Mouse (Mus musculus) left cerebral cortex, adult 2 months (tissue): ENCODE data around the gene Tmem268. TPM values are rescaled to one million over a fixed set of nuclear protein-coding genes. Genes with fewer than 3 reads are reported as not detected.
A peak's percentile ranks its signal among the peaks of the same experiment; 100 is the strongest.

Experiments used
- DNase-seq, 2 experiments: peaks; one replicate each; pipeline ENCODE4 v3.0.0; 2021 to 2022; ENCODE audit warnings: low spot score in 2 of 2, mixed read lengths in 1 of 2; ENCODE audit errors: extremely low spot score in 1 of 2
- H3K27ac ChIP-seq: fragments of 200-600 bp; 2 replicates; pipeline ENCODE4 v1.8.1; 2022
- H3K4me3 ChIP-seq: fragments of 200-600 bp; 2 replicates; pipeline ENCODE4 v1.8.1; 2022
- CTCF ChIP-seq: fragments of 200-600 bp; IDR thresholded peaks from 2 replicates; pipeline ENCODE4 v1.8.1; 2022; ENCODE audit warnings: antibody characterized with exemption, mild to moderate bottlenecking, moderate library complexity
- intact Hi-C: fragments of 180-260 bp; cut with DNase I; formaldehyde crosslinking; loops from one replicate; pipeline ENCODE4 v1.15.1; 2025
- total RNA-seq, 2 experiments: library from RNA; stranded (reverse); gene quantifications; 2 replicates each; pipeline ENCODE4 v1.2.3; 2021

The Tmem268 gene
- total RNA-seq, 2 experiments from 2014 or later, result 10.2 to 11.3 TPM

DNA sequence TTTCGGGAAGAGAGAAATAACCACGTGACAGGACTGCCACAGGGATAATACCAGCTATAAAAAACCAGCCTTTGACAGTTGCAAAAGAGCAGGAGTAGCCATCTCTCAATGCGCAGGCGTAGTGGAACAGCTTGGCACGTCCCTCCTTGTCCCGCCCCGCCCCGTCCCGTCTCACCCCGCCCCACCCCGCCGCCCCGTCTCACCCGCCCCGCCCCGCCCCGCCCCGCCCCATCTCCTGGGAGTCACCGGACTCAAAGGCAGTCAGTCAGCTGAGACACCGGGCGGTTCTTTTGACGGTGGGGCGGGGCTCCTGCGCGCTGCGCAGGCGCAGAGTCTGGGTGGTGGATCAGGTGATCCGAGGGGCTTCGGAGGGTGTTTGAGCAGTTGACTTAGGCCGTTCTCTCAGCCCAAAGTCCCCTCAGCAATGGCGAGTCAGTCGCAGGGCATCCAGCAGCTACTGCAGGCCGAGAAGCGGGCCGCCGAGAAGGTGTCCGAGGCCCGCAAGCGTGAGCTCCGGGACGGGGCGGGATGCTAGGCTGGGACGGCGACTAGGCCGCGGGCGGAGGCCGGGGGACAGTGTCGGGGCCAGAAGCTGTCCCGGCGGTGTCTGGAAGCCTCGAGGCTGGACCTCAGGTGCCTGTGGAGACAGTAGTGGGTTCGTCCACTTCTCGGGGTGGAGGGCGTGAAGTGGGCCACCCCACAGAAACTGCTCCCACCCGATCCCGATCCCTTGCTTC lies 13.9 kb upstream of the Tmem268 start, which contains the start of gene Atp6v1g1:
Gene Atp6v1g1, plus strand, starts transcription at position 279 of the 737 bp plus-strand sequence.
- DNase-seq, result peak; percentile 93 to 94
- Histone ChIP-seq H3K4me3 (peak within 1 kb of the TSS; percentile 69), H3K27ac (peak within 1 kb of the TSS; percentile 91)
- no peak for TF ChIP-seq CTCF
- intact Hi-C loops, result loop anchor here (5.0 kb wide), 1 partner anchor 52 kb away; no protein-coding TSS in a partner anchor

- TF ChIP-seq CTCF, result no peak
- DNase-seq, result no peak
- H3K27ac ChIP-seq, result peak overlapping the region; percentile 91
- intact Hi-C loops, result loop anchor here (5.0 kb wide), 1 partner anchor 53 kb away; no protein-coding TSS in a partner anchor
- H3K4me3 ChIP-seq, result peak overlapping the region; percentile 69
These were observed 13.2 kb upstream of the Tmem268 start for GRCm38 (mm10) chr4:63545231-63545958.

DNA sequence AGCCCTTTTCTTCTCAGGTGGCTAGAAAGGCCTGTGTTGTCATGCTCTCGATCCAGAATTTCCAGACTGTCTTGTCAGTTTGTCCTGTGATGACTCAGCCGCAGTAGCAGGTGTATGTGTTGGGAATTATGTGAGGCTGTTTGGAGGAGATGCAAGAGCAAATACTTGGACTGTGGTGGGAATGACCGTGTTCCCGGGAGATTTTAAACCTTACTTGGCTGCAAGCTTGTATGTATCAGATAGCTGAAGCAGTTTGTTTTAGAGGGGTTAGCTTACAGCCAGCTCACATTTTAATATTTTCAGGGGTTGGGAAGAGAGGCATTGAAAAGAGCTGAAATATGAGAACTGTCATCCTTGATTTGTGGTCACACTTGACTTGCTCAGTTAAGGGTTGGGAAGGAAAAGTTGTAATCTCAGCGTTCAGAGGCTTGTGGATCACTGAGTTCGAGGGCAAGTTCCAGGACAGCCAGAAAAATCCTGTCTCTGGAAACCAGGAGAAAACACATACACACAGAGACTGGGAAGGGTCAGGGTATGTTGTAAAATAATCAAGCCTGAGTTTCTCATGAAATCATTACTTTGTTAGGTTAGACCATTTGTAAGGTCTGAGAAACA lies 12.0 kb upstream of the Tmem268 start:
- intact Hi-C loops, result loop anchor here (5.0 kb wide), 1 partner anchor 54 kb away; no protein-coding TSS in a partner anchor
- no peak for DNase-seq
- peak overlapping the region; percentile 16; the same call in 1 of the 2 replicates for H3K27ac ChIP-seq
- no peak for TF ChIP-seq CTCF
- peak overlapping the region; percentile 69 for H3K4me3 ChIP-seq

DNA sequence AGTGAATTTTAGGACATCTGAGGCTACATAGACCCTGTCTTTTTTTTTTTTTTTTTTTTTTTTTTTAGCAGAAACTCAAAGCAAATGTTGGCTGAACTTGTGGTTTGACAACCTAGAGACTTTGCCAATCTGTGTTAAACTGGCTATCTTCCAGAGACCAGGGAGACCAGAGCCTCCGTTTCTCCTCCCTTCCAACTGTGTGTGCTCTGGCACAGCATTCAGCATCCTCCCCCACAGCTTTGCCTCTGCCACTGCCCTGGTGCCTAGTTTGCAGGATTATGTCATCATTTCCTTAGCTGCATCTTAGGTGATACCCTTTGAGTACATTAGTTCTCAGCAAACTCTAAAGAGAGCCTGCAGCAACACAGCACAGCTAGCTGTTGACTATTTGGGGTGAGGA lies 10.8 kb upstream of the Tmem268 start:
- no peak overlapping the region for H3K4me3 ChIP-seq
- intact Hi-C loops, result loop anchor here (5.0 kb wide), 1 partner anchor 55 kb away; no protein-coding TSS in a partner anchor
- no peak overlapping the region for H3K27ac ChIP-seq
- TF ChIP-seq CTCF, result no peak
- no peak for DNase-seq

- DNase-seq, result no peak
- intact Hi-C loops, result loop anchor here (5.0 kb wide), 1 partner anchor 56 kb away; no protein-coding TSS in a partner anchor
- Histone ChIP-seq H3K4me3 (no peak overlapping the region), H3K27ac (no peak overlapping the region)
- TF ChIP-seq CTCF, result peak; percentile 7
These were observed 10.1 kb upstream of the Tmem268 start for GRCm38 (mm10) chr4:63548491-63548890.

- no peak for DNase-seq
- intact Hi-C loops, result no loop called here
- Histone ChIP-seq H3K4me3 (no peak overlapping the region), H3K27ac (no peak overlapping the region)
- TF ChIP-seq CTCF, result no peak
These were observed 7.7 kb upstream of the Tmem268 start for GRCm38 (mm10) chr4:63550908-63551307.

- intact Hi-C loops, result no loop called here
- no peak for TF ChIP-seq CTCF
- Histone ChIP-seq H3K4me3 (no peak overlapping the region), H3K27ac (no peak overlapping the region)
- no peak for DNase-seq
These were observed 5.7 kb upstream of the Tmem268 start for GRCm38 (mm10) chr4:63552865-63553264.

DNA sequence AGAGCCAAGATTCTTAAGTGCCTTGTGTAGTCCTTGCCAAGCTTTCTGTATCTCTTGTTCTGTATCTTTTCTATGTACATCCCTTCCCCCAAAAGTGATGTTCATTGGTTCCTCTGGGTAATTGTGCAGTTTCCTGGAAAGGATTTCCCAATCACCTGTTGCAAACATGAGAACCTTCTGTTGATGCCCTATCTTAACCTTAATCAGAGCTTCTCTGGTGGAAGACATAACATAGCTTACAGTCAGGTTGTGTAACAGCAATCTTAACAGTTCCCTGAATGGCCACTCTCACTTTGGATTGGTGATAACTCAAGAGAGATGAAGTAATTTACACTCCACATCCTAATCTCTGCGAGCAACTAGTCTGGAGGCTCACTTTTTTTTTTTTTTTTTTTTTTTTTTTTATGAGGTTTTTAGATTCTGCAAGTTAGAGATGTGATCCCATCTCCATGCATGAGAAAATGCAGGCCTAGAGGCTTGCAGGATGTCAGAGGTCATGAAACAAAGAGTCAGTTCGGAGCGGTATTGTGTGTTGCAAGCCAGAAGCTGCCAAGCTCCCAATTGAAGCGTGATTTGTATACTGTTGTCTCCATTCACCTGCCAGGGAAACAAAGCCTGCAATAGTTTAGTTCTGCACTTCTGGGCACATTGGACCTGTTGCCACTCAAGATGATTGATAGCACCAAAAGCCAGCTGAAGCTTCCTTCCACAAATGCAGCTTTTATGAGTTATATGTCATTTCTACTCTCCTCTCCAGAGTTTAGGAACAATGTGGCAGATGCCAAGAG lies 4.6 kb upstream of the Tmem268 start:
- DNase-seq, result no peak
- H3K4me3 ChIP-seq, result no peak overlapping the region
- intact Hi-C loops, result no loop called here
- no peak for TF ChIP-seq CTCF
- H3K27ac ChIP-seq, result no peak overlapping the region

DNA sequence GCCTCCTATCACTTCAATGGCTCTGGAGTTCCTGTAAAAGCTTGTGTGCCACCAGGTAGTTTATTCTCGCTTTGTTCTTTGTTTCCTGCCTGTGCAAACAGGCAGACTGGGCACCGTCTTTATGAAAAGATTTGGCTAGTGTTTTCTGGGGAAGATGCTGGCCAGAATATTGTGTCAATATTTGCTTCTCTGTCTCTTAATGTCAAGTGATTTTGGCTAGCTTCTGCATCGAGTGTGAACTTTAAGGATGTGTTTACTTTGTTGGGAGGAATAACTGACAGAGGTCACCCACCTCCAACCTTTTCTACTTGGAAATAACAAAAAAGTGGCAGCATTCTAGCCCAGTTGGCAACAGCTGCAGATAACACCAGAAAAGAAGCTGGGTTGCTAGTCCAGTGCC lies 4.0 kb upstream of the Tmem268 start:
- no peak for DNase-seq
- TF ChIP-seq CTCF, result no peak
- intact Hi-C loops, result loop anchor here (5.0 kb wide), 1 partner anchor 57 kb away; the partner anchor contains the start of gene Whrn
- H3K27ac ChIP-seq, result no peak overlapping the region
- H3K4me3 ChIP-seq, result no peak overlapping the region

- intact Hi-C loops, result loop anchor here (5.0 kb wide), 1 partner anchor 58 kb away; the partner anchor contains the start of gene Whrn
- Histone ChIP-seq H3K27ac (no peak overlapping the region), H3K4me3 (no peak overlapping the region)
- TF ChIP-seq CTCF, result no peak
- no peak for DNase-seq
These were observed 3.5 kb upstream of the Tmem268 start for GRCm38 (mm10) chr4:63555111-63555510.

GRCm38 (mm10) chr4:63556665-63557064 lies 1.9 kb upstream of the Tmem268 start:
- no peak overlapping the region for H3K4me3 ChIP-seq
- DNase-seq, result no peak
- intact Hi-C loops, result loop anchor here (5.0 kb wide), 1 partner anchor 59 kb away; the partner anchor contains the start of gene Whrn
- TF ChIP-seq CTCF, result no peak
- H3K27ac ChIP-seq, result no peak overlapping the region
